Mouse (Mus musculus) embryonic facial prominence, embryonic 14.5 days (tissue): ENCODE results near the gene Cfap61. TPM values are rescaled to one million over a fixed set of nuclear protein-coding genes. Genes with fewer than 3 reads are reported as not detected.
A peak's percentile ranks its signal among the peaks of the same experiment; 100 is the strongest.

Experiments
- ATAC-seq: fragments of 200-750 bp; cut with Nextera tagmentation; 2 replicates; pipeline ENCODE4 v1.8.0; 2017; ENCODE audit warnings: low read depth, moderate number of reproducible peaks, moderate TSS enrichment
- DNase-seq: peaks from one replicate; pipeline ENCODE4 v3.0.0-alpha.2; 2015; ENCODE audit warnings: low spot score
- H3K27ac ChIP-seq: fragments of 300-500 bp; sonication (generic); replicated peaks from 2 replicates; pipeline ENCODE4 v1.5.1; 2014; ENCODE audit warnings: low read depth, mild to moderate bottlenecking, low read length, moderate library complexity
- H3K27me3 ChIP-seq: fragments of 300-500 bp; sonication (generic); replicated peaks from 2 replicates; pipeline ENCODE4 v1.6.1; 2014; ENCODE audit warnings: low read length; ENCODE audit not compliant: control insufficient read depth, insufficient read depth
- H3K36me3 ChIP-seq: fragments of 300-500 bp; sonication (generic); 2 replicates; pipeline ENCODE4 v1.6.1; 2014; ENCODE audit warnings: low read length, mixed read lengths; ENCODE audit not compliant: control insufficient read depth, insufficient read depth
- H3K4me1 ChIP-seq: fragments of 300-500 bp; sonication (generic); 2 replicates; pipeline ENCODE4 v1.6.1; 2014; ENCODE audit warnings: antibody characterized with exemption, low read length; ENCODE audit not compliant: control insufficient read depth, insufficient read depth
- H3K4me2 ChIP-seq: fragments of 300-500 bp; sonication (generic); 2 replicates; pipeline ENCODE4 v1.6.1; 2014; ENCODE audit warnings: low read depth, mild to moderate bottlenecking, low read length, moderate library complexity, mixed read lengths
- H3K4me3 ChIP-seq: fragments of 300-500 bp; sonication (generic); 2 replicates; pipeline ENCODE4 v1.5.1; 2014; ENCODE audit warnings: low read depth, mild to moderate bottlenecking, low read length
- H3K9ac ChIP-seq: fragments of 300-500 bp; sonication (generic); 2 replicates; pipeline ENCODE4 v1.6.1; 2014; ENCODE audit warnings: low read depth, mild to moderate bottlenecking, low read length, moderate library complexity, mixed read lengths
- H3K9me3 ChIP-seq: fragments of 300-500 bp; sonication (generic); 2 replicates; pipeline ENCODE4 v1.6.1; 2016; ENCODE audit warnings: low read length; ENCODE audit not compliant: control insufficient read depth
- WGBS: fragments of 180-500 bp; shearing (Covaris S2); extraction: QIAGEN DNeasy Blood & Tissue Kit; methylation state at CpG from one replicate; pipeline ENCODE4 v1.1.7; 2014; 5-methylcytosine and 5-hydroxymethylcytosine counted together
- polyA plus RNA-seq: library from polyadenylated mRNA; unstranded; fragments of >200 nt; fragmentation: Nextera tagmentation; extraction: Ambion mirVana; gene quantifications from 2 replicates; pipeline ENCODE4 v1.2.1, GENCODE M21; 2014

Cfap61 gene
- polyA plus RNA-seq, 1 experiment from 2014 or later = 2.0 TPM

- Histone ChIP-seq H3K9ac (no peak overlapping the region), H3K27ac (0 out of 2 replicates have a peak overlapping the region, but pooled peaks have one; percentile 10), H3K27me3 (peaks cover 92% of the 10 kb centered on the region), H3K4me3 (peak overlapping the region; percentile 50), H3K4me1 (peaks cover 22% of the 10 kb centered on the region), H3K4me2 (peak overlapping the region; percentile 99), H3K36me3 (no peaks in the 10 kb centered on the region), H3K9me3 (no peaks in the 10 kb centered on the region)
- under 1% methylated on average over 24 of the region's 24 CpGs for WGBS
- DNase-seq (no peak), ATAC-seq (no peak)
Observed at GRCm38 (mm10) chr2:146220591-146221075, 286.0 kb downstream of the Cfap61 start.

GRCm38 (mm10) chr2:146221076-146221928 lies 286.7 kb downstream of the Cfap61 start, which contains the start of gene Insm1:
Insm1 (plus strand) TSS chr2:146221921.
- peak; percentile 84 for DNase-seq
- H3K9me3 ChIP-seq = no peaks in the 10 kb centered on the region
- ATAC-seq = peak; percentile 75
- peak within 1 kb of the TSS; percentile 99 for H3K4me2 ChIP-seq
- H3K36me3 ChIP-seq = no peaks in the 10 kb centered on the region
- H3K4me3 ChIP-seq = peak within 1 kb of the TSS; percentile 50
- H3K27ac ChIP-seq = peak within 1 kb of the TSS; percentile 39; the same call in 1 of the 2 replicates
- H3K4me1 ChIP-seq = peaks cover 22% of the 10 kb centered on the region
- 1% methylated on average over 50 of the region's 86 CpGs for WGBS
- H3K9ac ChIP-seq = peak within 1 kb of the TSS; percentile 58
- H3K27me3 ChIP-seq = peaks cover 92% of the 10 kb centered on the region

DNA sequence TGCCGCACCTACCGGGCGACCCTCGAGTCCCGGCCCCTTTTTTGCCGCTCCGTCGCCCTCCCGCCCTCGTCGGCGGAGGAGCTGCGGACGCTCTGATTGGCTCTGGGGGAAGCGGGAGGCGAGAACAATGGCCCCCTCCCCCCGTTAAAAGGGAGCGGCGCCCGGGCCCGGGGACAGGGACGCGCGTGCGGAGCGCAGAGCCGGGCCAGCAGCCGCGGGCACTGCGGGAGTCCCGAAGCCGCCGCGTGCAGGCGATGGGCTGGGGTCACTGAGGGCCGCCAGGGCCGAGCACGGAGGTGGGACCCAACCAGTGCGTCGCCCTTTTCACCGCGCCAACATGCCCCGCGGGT lies 287.3 kb downstream of the Cfap61 start:
- Histone ChIP-seq H3K4me2 (peak overlapping the region; percentile 99), H3K9me3 (no peaks in the 10 kb centered on the region), H3K27ac (peak overlapping the region; percentile 39; the same call in 1 of the 2 replicates), H3K4me3 (peak overlapping the region; percentile 50), H3K4me1 (peaks cover 22% of the 10 kb centered on the region), H3K36me3 (no peaks in the 10 kb centered on the region), H3K27me3 (peaks cover 95% of the 10 kb centered on the region), H3K9ac (peak overlapping the region; percentile 42)
- ATAC-seq (peak; percentile 76), DNase-seq (peak; percentile 79)
- WGBS = 0% methylated on average over 16 of the region's 44 CpGs

DNA sequence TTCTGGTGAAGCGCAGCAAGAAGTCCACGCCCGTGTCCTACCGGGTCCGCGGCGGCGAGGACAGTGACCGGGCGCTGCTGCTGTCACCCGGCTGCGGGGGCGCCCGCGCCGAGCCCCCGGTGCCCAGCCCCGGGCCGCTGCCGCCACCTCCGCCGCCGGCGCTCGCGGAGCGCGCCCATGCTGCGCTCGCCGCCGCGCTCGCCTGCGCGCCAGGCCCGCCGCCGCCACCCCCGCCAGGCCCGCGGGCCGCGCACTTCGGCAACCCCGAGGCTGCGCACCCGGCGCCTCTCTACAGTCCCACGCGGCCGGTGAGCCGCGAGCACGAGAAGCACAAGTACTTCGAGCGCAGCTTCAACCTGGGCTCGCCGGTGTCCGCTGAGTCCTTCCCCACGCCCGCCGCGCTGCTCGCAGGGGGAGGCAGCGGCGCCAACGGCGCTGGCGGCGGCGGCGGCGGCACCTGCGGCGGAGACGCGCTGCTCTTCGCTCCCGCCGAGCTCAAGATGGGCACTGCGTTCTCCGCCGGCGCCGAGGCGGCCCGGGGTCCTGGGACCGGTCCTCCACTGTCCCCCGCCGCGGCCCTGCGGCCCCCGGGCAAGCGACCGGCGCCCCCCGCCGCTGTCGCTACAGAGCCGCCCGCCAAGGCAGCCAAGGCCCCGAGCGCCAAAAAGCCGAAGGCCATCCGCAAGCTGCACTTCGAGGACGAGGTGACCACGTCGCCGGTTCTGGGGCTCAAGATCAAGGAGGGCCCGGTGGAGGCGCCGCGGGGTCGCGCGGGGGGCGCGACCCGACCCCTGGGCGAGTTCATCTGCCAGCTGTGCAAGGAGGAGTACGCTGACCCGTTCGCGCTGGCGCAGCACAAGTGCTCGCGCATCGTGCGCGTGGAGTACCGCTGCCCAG lies 287.9 kb downstream of the Cfap61 start:
- DNase-seq (no peak), ATAC-seq (peak; percentile 17)
- peak overlapping the region; percentile 50 for H3K4me3 ChIP-seq
- H3K27me3 ChIP-seq = peaks cover 96% of the 10 kb centered on the region
- peak overlapping the region; percentile 39; the same call in 1 of the 2 replicates for H3K27ac ChIP-seq
- H3K9me3 ChIP-seq = no peaks in the 10 kb centered on the region
- H3K9ac ChIP-seq = peak overlapping the region; percentile 58
- no peaks in the 10 kb centered on the region for H3K36me3 ChIP-seq
- H3K4me1 ChIP-seq = peaks cover 22% of the 10 kb centered on the region
- 0% methylated on average over 27 of the region's 133 CpGs for WGBS
- H3K4me2 ChIP-seq = peak overlapping the region; percentile 99

DNA sequence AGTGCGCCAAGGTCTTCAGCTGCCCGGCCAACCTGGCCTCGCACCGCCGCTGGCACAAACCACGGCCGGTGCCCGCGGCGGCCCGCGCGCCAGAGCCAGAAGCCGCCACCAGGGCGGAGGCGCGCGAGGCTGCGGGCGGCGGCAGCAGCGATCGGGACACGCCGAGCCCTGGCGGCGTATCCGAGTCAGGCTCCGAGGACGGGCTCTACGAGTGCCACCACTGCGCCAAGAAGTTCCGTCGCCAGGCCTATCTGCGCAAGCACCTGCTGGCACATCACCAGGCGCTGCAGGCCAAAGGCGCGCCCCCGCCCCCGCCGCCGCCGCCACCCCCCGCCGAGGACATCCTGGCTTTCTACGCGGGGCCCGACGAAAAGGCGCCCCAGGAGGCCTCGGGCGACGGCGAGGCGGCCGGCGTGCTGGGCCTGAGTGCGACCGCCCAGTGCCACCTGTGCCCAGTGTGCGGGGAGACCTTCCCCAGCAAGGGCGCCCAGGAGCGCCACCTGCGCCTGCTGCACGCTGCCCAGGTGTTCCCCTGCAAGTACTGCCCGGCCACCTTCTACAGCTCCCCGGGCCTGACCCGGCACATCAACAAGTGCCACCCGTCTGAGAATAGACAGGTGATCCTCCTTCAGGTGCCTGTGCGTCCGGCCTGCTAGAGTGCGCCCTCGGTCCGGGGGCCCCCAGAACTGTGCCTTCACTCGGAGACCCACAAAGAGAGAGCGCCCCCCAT lies 288.8 kb downstream of the Cfap61 start:
- Histone ChIP-seq H3K4me3 (peak overlapping the region; percentile 50), H3K27me3 (peaks cover 96% of the 10 kb centered on the region), H3K9ac (peak overlapping the region; percentile 58), H3K36me3 (no peaks in the 10 kb centered on the region), H3K9me3 (no peaks in the 10 kb centered on the region), H3K4me2 (peak overlapping the region; percentile 99), H3K27ac (0 out of 2 replicates have a peak overlapping the region, but pooled peaks have one; percentile 39), H3K4me1 (peaks cover 22% of the 10 kb centered on the region)
- 0% methylated on average over 21 of the region's 75 CpGs for WGBS
- DNase-seq = no peak
- ATAC-seq = no peak

GRCm38 (mm10) chr2:146224141-146224540 lies 289.6 kb downstream of the Cfap61 start:
- DNase-seq (no peak), ATAC-seq (no peak)
- WGBS = 14% methylated on average over 7 of the region's 7 CpGs
- Histone ChIP-seq H3K4me3 (peak overlapping the region; percentile 50; the same call in 1 of the 2 replicates), H3K9ac (no peak overlapping the region), H3K4me2 (peak overlapping the region; percentile 99; the same call in 1 of the 2 replicates), H3K36me3 (no peaks in the 10 kb centered on the region), H3K9me3 (no peaks in the 10 kb centered on the region), H3K27ac (no peak overlapping the region), H3K27me3 (peaks cover 90% of the 10 kb centered on the region), H3K4me1 (peaks cover 22% of the 10 kb centered on the region)

DNA sequence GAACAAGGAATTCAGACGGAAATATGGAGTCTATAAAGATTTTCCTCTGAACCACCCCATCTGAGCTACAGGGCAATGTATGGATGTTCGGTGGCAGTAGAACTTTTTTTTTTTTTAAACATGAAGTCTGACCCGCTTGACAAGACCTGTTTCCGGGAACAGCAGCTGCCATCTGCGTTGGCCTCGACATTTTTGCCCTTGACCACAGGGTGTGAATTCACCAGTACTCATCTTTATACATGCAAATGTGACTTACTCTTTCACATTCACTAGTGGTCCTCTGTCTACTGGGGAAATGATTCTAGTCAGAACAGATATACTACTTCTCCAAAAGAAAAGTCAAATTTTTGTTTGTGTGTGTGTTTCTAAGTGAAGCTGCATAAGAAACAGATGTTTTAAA lies 291.2 kb downstream of the Cfap61 start:
- WGBS = 11% methylated on average over 6 of the region's 6 CpGs

DNA sequence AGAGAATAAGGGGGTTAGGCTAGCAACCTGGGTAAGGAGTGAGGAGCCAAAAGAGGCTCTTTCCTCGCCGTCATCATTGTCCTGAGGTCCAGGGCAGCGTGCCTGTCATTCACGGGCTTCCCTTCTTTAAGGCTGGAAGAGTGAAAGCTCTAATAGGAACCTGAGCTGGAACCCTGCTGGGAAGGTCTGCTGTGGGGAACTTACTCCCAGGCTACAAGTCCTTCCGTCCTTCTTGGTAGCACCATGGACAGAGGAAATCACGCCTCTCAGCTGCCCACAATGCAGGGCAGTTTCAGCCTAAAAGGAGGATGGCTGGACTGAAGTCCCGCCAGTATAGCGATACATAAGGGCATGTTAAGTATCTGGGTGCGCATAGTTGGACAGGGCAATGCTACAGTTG lies 291.9 kb downstream of the Cfap61 start:
- H3K4me3 ChIP-seq = no peak overlapping the region
- H3K9ac ChIP-seq = no peak overlapping the region
- peaks cover 68% of the 10 kb centered on the region for H3K27me3 ChIP-seq
- no peak overlapping the region for H3K4me2 ChIP-seq
- ATAC-seq = no peak
- no peaks in the 10 kb centered on the region for H3K9me3 ChIP-seq
- H3K27ac ChIP-seq = no peak overlapping the region
- 3% methylated on average over 9 of the region's 9 CpGs for WGBS
- peaks cover 13% of the 10 kb centered on the region for H3K4me1 ChIP-seq
- no peaks in the 10 kb centered on the region for H3K36me3 ChIP-seq
- peak; percentile 82 for DNase-seq

More for the DNA sequence above, 291.2 kb downstream of the Cfap61 start:
- H3K36me3 ChIP-seq = no peaks in the 10 kb centered on the region
- H3K27me3 ChIP-seq = peaks cover 75% of the 10 kb centered on the region
- ATAC-seq (no peak), DNase-seq (no peak)
- no peak overlapping the region for H3K4me3 ChIP-seq
- no peak overlapping the region for H3K27ac ChIP-seq
- no peak overlapping the region for H3K9ac ChIP-seq
- H3K4me2 ChIP-seq = no peak overlapping the region
- H3K9me3 ChIP-seq = no peaks in the 10 kb centered on the region
- H3K4me1 ChIP-seq = peaks cover 20% of the 10 kb centered on the region
